Mouse (Mus musculus) neutrophil, adult 5-6 weeks (primary cell): ENCODE results near the gene Fbxw4. TPM values are rescaled to one million over a fixed set of nuclear protein-coding genes. Genes with fewer than 3 reads are reported as not detected.
A peak's percentile ranks its signal among the peaks of the same experiment; 100 is the strongest.
"Not testable (repeated sequence)": the region's sequence is repeated elsewhere in the genome, so short reads cannot be mapped to it uniquely, and the experiment has no call there.

Experiments used
- ATAC-seq: fragments of 151-379, 151-347 bp; 2 replicates; pipeline ENCODE4 v1.8.0; 2017; ENCODE audit warnings: mild to moderate bottlenecking, moderate TSS enrichment; ENCODE audit not compliant: insufficient number of reproducible peaks, poor library complexity, low FRiP score, severe bottlenecking; ENCODE audit errors: extremely low read depth
- total RNA-seq: library from RNA; stranded (forward); fragments of 200-1000 nt; gene quantifications from 2 replicates; pipeline ENCODE4 v1.2.3, GENCODE M21; 2017

Gene Fbxw4
- total RNA-seq, 1 experiment from 2014 or later, result 20.8 TPM

- no peak for ATAC-seq
These were observed 106.0 kb downstream of the Fbxw4 start for GRCm38 (mm10) chr19:45554136-45554535.

- ATAC-seq, result no peak
These were observed 107.9 kb downstream of the Fbxw4 start for GRCm38 (mm10) chr19:45552187-45552586.

- no peak for ATAC-seq
These were observed 110.2 kb downstream of the Fbxw4 start for GRCm38 (mm10) chr19:45549948-45550347.

- no peak for ATAC-seq
These were observed 110.8 kb downstream of the Fbxw4 start for GRCm38 (mm10) chr19:45549128-45549915.

GRCm38 (mm10) chr19:45548196-45548595, 111.9 kb downstream of the Fbxw4 start:
- ATAC-seq, result not testable (repeated sequence)

- ATAC-seq, result peak; percentile 54
These were observed 115.2 kb downstream of the Fbxw4 start for GRCm38 (mm10) chr19:45544925-45545321.

- ATAC-seq, result peak; percentile 13; the same call in 1 of the 2 replicates
These were observed 115.8 kb downstream of the Fbxw4 start for GRCm38 (mm10) chr19:45544152-45544924.

- no peak for ATAC-seq
These were observed 118.1 kb downstream of the Fbxw4 start for GRCm38 (mm10) chr19:45542061-45542460.

- no peak for ATAC-seq
These were observed 118.6 kb downstream of the Fbxw4 start for GRCm38 (mm10) chr19:45541409-45542041.

GRCm38 (mm10) chr19:45540657-45541408, 119.3 kb downstream of the Fbxw4 start:
- no peak for ATAC-seq

- ATAC-seq, result peak; percentile 62
These were observed 122.6 kb downstream of the Fbxw4 start for GRCm38 (mm10) chr19:45537505-45537904.

GRCm38 (mm10) chr19:45535929-45536328, 124.2 kb downstream of the Fbxw4 start:
- ATAC-seq, result no peak

GRCm38 (mm10) chr19:45535214-45535735, 124.8 kb downstream of the Fbxw4 start:
- ATAC-seq, result no peak

GRCm38 (mm10) chr19:45533617-45534016, 126.5 kb downstream of the Fbxw4 start:
- no peak for ATAC-seq

GRCm38 (mm10) chr19:45531554-45531953, 128.6 kb downstream of the Fbxw4 start:
- no peak for ATAC-seq

- no peak for ATAC-seq
These were observed 129.7 kb downstream of the Fbxw4 start for GRCm38 (mm10) chr19:45530200-45530995.

- no peak for ATAC-seq
These were observed 130.8 kb downstream of the Fbxw4 start for GRCm38 (mm10) chr19:45529294-45529693.
